Mouse (Mus musculus) heart, embryonic 12.5 days (tissue): ENCODE data around the gene Plekhm1. TPM values are rescaled to one million over a fixed set of nuclear protein-coding genes. Genes with fewer than 3 reads are reported as not detected.
"Not testable (repeated sequence)": the region's sequence is repeated elsewhere in the genome, so short reads cannot be mapped to it uniquely, and the experiment has no call there.

ENCODE experiments used
- ATAC-seq: fragments of 200-750 bp; cut with Nextera tagmentation; 2 replicates; pipeline ENCODE4 v1.8.0; 2017; ENCODE audit warnings: moderate TSS enrichment, moderate library complexity; ENCODE audit not compliant: insufficient number of reproducible peaks, low FRiP score
- H3K27ac ChIP-seq: fragments of 300-500 bp; sonication (generic); 2 replicates; pipeline ENCODE4 v1.5.1; 2016; ENCODE audit warnings: mild to moderate bottlenecking, moderate library complexity; ENCODE audit not compliant: poor library complexity, severe bottlenecking
- H3K27me3 ChIP-seq: fragments of 300-500 bp; sonication (generic); replicated peaks from 2 replicates; pipeline ENCODE4 v1.6.1; 2016; ENCODE audit warnings: mild to moderate bottlenecking, moderate library complexity
- H3K36me3 ChIP-seq: fragments of 300-500 bp; sonication (generic); 2 replicates; pipeline ENCODE4 v1.6.1; 2016; ENCODE audit warnings: mild to moderate bottlenecking, moderate library complexity
- H3K4me1 ChIP-seq: fragments of 300-500 bp; sonication (generic); replicated peaks from 2 replicates; pipeline ENCODE4 v1.6.1; 2016; ENCODE audit warnings: mild to moderate bottlenecking
- H3K4me2 ChIP-seq: fragments of 300-500 bp; sonication (generic); 2 replicates; pipeline ENCODE4 v1.6.1; 2016; ENCODE audit warnings: mild to moderate bottlenecking, moderate library complexity
- H3K4me3 ChIP-seq: fragments of 300-500 bp; sonication (generic); 2 replicates; pipeline ENCODE4 v1.5.1; 2016; ENCODE audit warnings: mild to moderate bottlenecking
- H3K9ac ChIP-seq: fragments of 300-500 bp; sonication (generic); 2 replicates; pipeline ENCODE4 v1.6.1; 2016; ENCODE audit warnings: mild to moderate bottlenecking, moderate library complexity
- H3K9me3 ChIP-seq: fragments of 300-500 bp; sonication (generic); replicated peaks from 2 replicates; pipeline ENCODE4 v1.6.1; 2016; ENCODE audit warnings: mild to moderate bottlenecking, moderate library complexity
- WGBS: fragments of 180-500 bp; shearing (Covaris S2); methylation state at CpG from one replicate; pipeline ENCODE4 v1.1.7; 2016; 5-methylcytosine and 5-hydroxymethylcytosine counted together
- polyA plus RNA-seq: library from polyadenylated mRNA; unstranded; fragments of >200 nt; fragmentation: Nextera tagmentation; extraction: Ambion mirVana; gene quantifications from 2 replicates; pipeline ENCODE4 v1.2.1, GENCODE M21; 2016

Plekhm1 gene
- polyA plus RNA-seq = 7.4 and 7.5 TPM in 2 replicates

DNA sequence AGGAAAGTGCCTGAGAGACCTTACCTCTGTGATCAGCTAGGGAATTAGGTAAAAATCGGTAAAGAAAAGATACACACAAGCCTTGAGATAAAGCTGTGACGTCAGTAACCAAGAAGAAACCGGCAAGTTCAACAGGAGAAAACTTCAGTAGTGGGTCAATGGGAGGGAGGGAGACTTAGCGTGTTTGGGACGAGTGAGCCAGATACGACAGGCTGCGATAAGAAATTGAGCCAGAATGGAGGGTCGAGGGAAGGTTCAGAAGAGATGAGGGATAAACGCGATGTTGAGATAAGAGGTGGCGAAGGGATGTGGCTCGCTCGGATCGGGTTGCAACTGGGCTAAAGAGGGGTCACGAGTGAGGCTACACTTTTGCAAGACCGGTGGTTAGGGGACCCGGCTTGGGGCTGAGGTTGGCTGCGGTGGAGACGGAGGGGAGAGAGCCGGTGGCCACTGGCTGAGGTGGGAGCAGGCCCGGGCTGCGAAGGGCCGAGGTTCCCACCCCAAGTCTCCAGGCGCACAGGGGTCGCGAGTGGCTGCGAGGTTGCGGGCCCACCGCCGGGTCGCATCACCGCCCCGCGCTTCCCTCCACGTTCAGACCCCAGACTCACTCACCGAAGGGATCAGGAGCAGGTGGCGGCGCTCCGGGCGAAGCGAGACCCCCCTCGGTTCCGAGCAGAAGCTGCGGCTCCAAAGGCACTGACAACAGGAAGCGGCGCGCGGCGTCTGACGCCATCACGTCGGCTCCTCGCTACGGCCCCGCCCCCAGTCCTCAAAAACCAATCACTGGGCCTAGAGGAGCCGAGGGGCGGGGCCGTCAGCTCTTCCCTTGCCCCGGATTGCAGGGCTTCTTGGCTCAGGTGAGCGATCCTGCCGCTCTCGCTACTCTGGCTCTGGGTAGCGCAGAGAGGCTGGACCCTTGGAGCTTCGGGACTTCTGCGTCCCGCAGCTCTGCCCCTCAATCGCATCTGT, at the start of gene Plekhm1:
Gene Plekhm1 (minus strand): TSS at position 707 of the 969 bp plus-strand sequence.
- 0% methylated on average over 67 of the region's 67 CpGs for WGBS
- Histone ChIP-seq H3K4me3 (peak within 1 kb of the TSS; percentile 97), H3K4me2 (peak within 1 kb of the TSS; percentile 91), H3K4me1 (peaks cover 10% of the 10 kb centered on the region), H3K27ac (peak within 1 kb of the TSS; percentile 38; the same call in 1 of the 2 replicates), H3K9me3 (no peaks in the 10 kb centered on the region), H3K27me3 (0 out of 2 replicates have a peak, but pooled peaks cover 8% of the 10 kb centered on the region), H3K9ac (peak within 1 kb of the TSS; percentile 87), H3K36me3 (peaks cover 8% of the 10 kb centered on the region; the same call in 1 of the 2 replicates)
- ATAC-seq = peak; percentile 97

DNA sequence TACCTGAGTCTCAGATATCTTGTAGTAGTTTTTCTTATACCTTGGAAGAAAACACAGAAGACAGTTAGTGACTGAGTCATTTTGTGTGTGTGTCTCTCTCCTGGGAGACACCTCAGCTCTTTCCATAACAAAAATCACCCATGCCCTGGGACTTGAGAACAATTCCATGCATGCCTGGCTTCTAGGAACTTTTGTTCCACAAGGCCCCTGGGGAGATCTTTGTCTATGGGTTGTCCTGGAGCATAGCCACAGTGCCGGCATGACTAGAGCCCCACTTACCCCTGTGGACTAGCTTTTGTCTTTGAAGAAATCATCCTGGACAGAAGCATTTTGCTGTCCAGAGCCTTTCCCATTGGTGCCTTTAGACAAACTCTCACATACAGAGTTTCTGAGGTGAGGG, 38.6 kb upstream of the Plekhm1 start:
- 77% methylated on average over 1 of the region's 1 CpGs for WGBS
- not testable (repeated sequence) for H3K4me3 ChIP-seq, H3K9ac ChIP-seq, H3K27me3 ChIP-seq, H3K9me3 ChIP-seq, ATAC-seq, H3K27ac ChIP-seq, H3K4me2 ChIP-seq, H3K4me1 ChIP-seq, H3K36me3 ChIP-seq

DNA sequence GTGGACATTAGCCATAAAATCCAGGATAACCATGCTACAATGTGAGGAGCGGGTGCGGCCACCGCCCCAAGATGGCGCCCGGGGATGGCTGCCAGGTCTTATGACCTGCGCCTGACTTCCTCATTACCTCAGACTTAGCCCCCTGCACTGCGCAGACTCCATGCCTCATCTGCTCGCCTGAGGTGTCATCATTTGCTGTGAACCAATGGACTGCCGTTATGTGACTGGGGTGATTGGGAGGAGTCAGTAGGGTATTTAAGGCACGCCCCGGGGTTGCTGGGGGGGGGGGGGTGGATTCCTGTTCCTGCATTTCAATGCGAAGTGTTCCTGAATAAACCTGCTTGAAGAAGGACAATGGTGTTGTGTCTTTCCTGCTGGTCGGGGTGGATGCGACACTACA, 37.2 kb upstream of the Plekhm1 start:
- 86% methylated on average over 14 of the region's 14 CpGs for WGBS
- ATAC-seq, H3K27ac ChIP-seq: not testable (repeated sequence)

DNA sequence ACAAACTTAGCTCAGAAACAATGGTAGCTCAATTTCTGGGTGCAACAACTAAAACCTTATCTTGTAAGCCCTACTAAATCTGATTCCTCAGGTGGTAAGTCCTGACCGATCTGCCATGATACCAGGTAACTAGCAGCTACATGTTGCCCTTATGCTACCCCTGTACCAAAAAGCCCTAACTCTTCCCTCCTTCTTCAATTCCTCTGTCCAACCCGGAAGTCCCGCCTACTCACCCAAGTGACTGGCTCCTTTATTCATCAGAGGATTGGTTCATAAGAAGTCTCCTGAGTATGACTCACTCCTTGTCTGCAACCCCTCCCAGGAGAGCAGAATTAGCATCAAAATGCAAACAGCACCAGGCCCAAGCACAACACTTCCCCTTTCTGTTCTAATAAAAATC, 31.2 kb upstream of the Plekhm1 start:
- Histone ChIP-seq H3K4me3 (no peak overlapping the region), H3K4me1 (no peaks in the 10 kb centered on the region), H3K36me3 (no peaks in the 10 kb centered on the region), H3K27ac (no peak overlapping the region), H3K9me3 (peaks cover 6% of the 10 kb centered on the region; the same call in 1 of the 2 replicates), H3K4me2 (no peak overlapping the region), H3K9ac (no peak overlapping the region), H3K27me3 (no peaks in the 10 kb centered on the region)
- no peak for ATAC-seq
- WGBS = 87% methylated on average over 3 of the region's 3 CpGs

More for the DNA sequence above, 37.2 kb upstream of the Plekhm1 start:
- not testable (repeated sequence) for H3K9me3 ChIP-seq, H3K36me3 ChIP-seq, H3K9ac ChIP-seq, H3K4me1 ChIP-seq, H3K4me3 ChIP-seq, H3K4me2 ChIP-seq, H3K27me3 ChIP-seq

DNA sequence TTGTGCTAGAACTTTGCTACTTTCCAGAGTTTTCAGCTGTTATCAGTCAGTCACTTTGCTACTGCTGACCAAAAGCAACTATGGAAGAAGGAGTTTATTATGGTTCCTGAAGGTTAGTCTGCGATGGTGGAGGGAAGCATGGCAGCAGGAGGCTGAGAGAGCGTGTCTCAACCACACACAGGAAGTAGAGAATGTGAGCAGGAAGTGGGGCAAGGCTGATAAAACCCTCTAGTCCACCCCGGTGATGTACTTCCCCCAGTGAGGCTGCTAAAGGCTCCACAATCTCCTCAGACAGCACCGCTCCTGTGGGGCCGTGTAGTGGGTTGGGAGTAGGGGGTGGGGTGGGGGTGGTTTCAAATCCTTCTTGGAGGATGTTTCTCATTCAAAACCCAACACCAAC, 23.8 kb upstream of the Plekhm1 start:
- Histone ChIP-seq H3K27me3 (no peaks in the 10 kb centered on the region), H3K9me3 (no peaks in the 10 kb centered on the region; the same call in 1 of the 2 replicates), H3K4me2 (no peak overlapping the region), H3K36me3 (no peaks in the 10 kb centered on the region), H3K9ac (no peak overlapping the region), H3K27ac (no peak overlapping the region), H3K4me1 (no peaks in the 10 kb centered on the region), H3K4me3 (no peak overlapping the region)
- ATAC-seq = no peak
- WGBS = 61% methylated on average over 5 of the region's 5 CpGs

DNA sequence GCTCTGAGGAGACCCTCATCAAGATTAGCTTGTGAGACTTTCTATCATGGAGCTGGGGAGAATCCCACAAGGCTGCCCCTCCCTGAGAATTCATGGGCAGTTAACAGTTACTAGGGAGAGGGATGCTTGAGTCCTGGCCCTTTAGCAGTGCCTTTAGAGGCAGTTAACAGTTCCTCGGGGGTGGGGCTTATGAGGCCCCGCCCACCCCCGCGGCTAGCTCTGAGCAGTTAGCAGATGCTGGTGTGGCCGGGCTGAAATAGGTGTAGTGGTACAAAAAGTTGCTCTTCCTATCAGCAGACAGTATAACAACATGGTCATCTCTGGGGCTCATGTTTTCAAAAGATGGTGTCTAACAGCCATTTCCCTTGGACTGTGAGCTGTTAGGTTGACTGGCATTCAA, 12.5 kb upstream of the Plekhm1 start:
- no peaks in the 10 kb centered on the region for H3K9me3 ChIP-seq
- ATAC-seq = no peak
- WGBS = 16% methylated on average over 5 of the region's 5 CpGs

DNA sequence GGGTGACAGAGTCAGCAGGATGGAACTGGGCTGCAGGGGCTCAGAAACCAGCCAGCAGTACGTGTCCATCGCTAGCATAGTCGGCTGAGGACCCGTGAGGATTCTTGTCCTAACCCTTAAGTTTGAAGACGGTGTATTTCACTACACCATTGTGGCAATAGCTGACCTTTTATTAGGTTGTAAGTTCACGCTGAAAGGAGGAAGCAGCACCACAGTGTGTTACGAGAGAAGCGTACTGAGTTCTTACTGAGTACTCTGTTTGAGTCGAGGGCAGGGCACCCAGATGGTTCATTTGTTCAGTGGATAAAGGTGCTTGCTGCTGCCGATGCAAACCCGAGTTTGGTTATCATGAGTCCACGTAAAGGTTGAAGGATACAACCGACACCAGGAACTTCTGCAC, 7.2 kb upstream of the Plekhm1 start:
- no peaks in the 10 kb centered on the region for H3K36me3 ChIP-seq
- no peak overlapping the region for H3K4me2 ChIP-seq
- H3K9me3 ChIP-seq = no peaks in the 10 kb centered on the region
- no peak overlapping the region for H3K9ac ChIP-seq
- no peak overlapping the region for H3K4me3 ChIP-seq
- no peaks in the 10 kb centered on the region for H3K4me1 ChIP-seq
- H3K27ac ChIP-seq = no peak overlapping the region
- 0 out of 2 replicates have a peak, but pooled peaks cover 8% of the 10 kb centered on the region for H3K27me3 ChIP-seq
- WGBS = 80% methylated on average over 13 of the region's 13 CpGs
- ATAC-seq = no peak

More for the DNA sequence above, 12.5 kb upstream of the Plekhm1 start:
- Histone ChIP-seq H3K9ac (no peak overlapping the region), H3K27ac (no peak overlapping the region), H3K4me2 (no peak overlapping the region), H3K36me3 (no peaks in the 10 kb centered on the region), H3K4me1 (no peaks in the 10 kb centered on the region), H3K27me3 (no peaks in the 10 kb centered on the region; the same call in 1 of the 2 replicates), H3K4me3 (no peak overlapping the region)

DNA sequence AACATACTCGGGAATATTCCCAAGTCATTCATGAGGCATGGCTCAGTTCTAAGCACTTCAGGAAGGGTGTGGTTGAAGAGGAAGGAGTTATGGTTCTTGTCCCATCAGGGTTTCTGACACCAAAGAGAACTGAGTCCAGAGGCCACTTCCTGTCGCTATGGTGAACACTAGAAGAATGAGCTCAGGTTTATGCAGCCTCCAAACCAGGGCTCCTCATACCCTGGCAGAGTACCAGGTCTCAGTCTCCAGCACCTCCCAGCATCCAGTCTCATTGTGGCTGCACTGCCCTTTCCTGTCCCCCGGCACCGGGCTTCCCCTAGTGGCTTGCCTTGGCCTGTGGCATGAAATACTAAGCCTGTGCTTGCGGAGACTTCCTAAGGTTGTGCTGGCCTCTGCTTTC, 6.7 kb upstream of the Plekhm1 start:
- Histone ChIP-seq H3K4me3 (no peak overlapping the region), H3K27me3 (0 out of 2 replicates have a peak, but pooled peaks cover 8% of the 10 kb centered on the region), H3K36me3 (no peaks in the 10 kb centered on the region), H3K4me1 (no peaks in the 10 kb centered on the region), H3K9me3 (no peaks in the 10 kb centered on the region), H3K9ac (no peak overlapping the region), H3K4me2 (no peak overlapping the region), H3K27ac (no peak overlapping the region)
- WGBS = 73% methylated on average over 5 of the region's 5 CpGs
- no peak for ATAC-seq

DNA sequence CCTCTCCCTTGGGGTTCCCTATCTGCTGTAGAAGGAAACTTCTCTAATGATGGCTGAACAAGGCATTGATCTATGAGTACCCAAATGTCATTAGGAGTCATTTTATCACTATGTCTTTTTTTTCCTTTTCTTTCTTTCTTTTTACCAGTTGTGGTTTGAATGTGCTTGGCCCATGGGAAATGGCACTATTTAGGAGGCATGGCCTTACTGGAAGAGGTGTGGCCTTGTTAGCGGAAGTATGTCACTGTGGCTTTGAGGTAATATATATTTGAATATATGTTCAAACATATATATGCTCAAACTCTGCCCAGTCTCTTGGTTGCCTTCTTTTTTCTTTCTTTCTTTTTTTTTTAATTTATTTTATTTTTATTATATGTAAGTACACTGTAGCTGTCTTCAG, 1.0 kb upstream of the Plekhm1 start:
- H3K4me3 ChIP-seq = no peak overlapping the region
- no peak overlapping the region for H3K27ac ChIP-seq
- H3K9me3 ChIP-seq = no peaks in the 10 kb centered on the region
- H3K4me2 ChIP-seq = peak overlapping the region; percentile 91
- H3K4me1 ChIP-seq = peaks cover 10% of the 10 kb centered on the region
- H3K36me3 ChIP-seq = 0 out of 2 replicates have a peak, but pooled peaks cover 4% of the 10 kb centered on the region
- whole genome bisulfite sequencing = 76% methylated on average over 1 of the region's 1 CpGs
- no peak overlapping the region for H3K9ac ChIP-seq
- no peak for ATAC-seq
- 0 out of 2 replicates have a peak, but pooled peaks cover 8% of the 10 kb centered on the region for H3K27me3 ChIP-seq

DNA sequence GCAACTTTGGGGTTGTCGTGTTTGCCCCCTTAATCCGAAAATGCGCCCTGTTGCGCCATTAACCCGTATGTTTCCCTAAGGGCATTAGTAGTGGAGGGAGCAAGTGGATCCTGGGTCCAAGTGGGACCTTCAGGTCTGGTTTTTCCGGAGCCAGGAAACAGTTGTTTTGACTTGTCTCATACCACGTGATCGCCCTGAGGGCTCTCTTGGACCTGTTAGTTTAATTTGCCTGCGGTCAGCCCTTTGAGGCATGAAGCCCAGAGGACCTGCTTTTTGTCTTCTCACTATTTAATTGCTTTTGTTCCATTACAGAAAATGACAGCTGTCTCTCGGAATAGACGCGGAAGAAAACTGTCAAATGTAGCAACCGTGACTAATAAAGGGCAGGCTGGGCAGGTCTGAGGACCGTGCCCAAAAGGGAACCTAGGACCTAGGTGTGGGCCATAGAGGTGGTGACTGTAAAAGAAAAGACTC, 500 bp upstream of the Plekhm1 start:
- H3K4me2 ChIP-seq = peak overlapping the region; percentile 91
- peak overlapping the region; percentile 71 for H3K9ac ChIP-seq
- peaks cover 10% of the 10 kb centered on the region for H3K4me1 ChIP-seq
- 3% methylated on average over 14 of the region's 14 CpGs for WGBS
- H3K27me3 ChIP-seq = 0 out of 2 replicates have a peak, but pooled peaks cover 8% of the 10 kb centered on the region
- H3K9me3 ChIP-seq = no peaks in the 10 kb centered on the region
- ATAC-seq = peak; percentile 49
- H3K4me3 ChIP-seq = peak overlapping the region; percentile 97
- H3K27ac ChIP-seq = peak overlapping the region; percentile 38; the same call in 1 of the 2 replicates
- H3K36me3 ChIP-seq = peaks cover 6% of the 10 kb centered on the region; the same call in 1 of the 2 replicates

DNA sequence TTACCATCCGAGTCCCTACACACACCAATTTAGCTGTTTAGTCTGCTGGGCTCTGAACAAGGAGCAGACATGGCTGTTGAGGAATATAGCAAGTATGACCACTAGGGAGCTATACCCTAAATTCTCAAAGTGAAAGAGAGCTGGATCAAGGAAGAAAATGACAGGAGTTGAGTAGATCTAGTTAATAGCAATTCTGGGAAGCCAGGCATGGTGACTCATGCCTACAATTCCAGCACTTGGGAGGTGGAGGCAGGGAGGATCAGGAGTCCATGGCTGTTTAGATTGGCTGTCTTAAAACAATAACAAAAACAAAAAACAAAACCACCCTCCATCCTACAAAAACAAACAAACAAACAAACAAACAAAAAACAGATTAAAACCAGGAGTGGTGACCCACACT, 1.2 kb downstream of the Plekhm1 start:
- peak overlapping the region; percentile 97; the same call in 1 of the 2 replicates for H3K4me3 ChIP-seq
- H3K4me2 ChIP-seq = peak overlapping the region; percentile 91; the same call in 1 of the 2 replicates
- 88% methylated on average over 1 of the region's 1 CpGs for WGBS
- H3K27ac ChIP-seq = no peak overlapping the region
- H3K4me1 ChIP-seq = peaks cover 10% of the 10 kb centered on the region
- ATAC-seq = no peak
- H3K9ac ChIP-seq = no peak overlapping the region
- peaks cover 10% of the 10 kb centered on the region; the same call in 1 of the 2 replicates for H3K36me3 ChIP-seq
- H3K27me3 ChIP-seq = 0 out of 2 replicates have a peak, but pooled peaks cover 4% of the 10 kb centered on the region
- no peaks in the 10 kb centered on the region for H3K9me3 ChIP-seq
